Mouse (Mus musculus) forebrain, embryonic 13.5 days (tissue): ENCODE results near the gene Rfx3. TPM values are rescaled to one million over a fixed set of nuclear protein-coding genes. Genes with fewer than 3 reads are reported as not detected.

Experiments used
- ATAC-seq: fragments of 200-750 bp; cut with Nextera tagmentation; 2 replicates; pipeline ENCODE4 v1.8.0; 2017
- H3K27ac ChIP-seq: fragments of 300-500 bp; sonication (generic); 2 replicates; pipeline ENCODE4 v1.5.1; 2015; ENCODE audit warnings: inconsistent platforms, mild to moderate bottlenecking, moderate library complexity
- H3K27me3 ChIP-seq: fragments of 300-500 bp; sonication (generic); 2 replicates; pipeline ENCODE4 v1.6.1; 2015; ENCODE audit warnings: mild to moderate bottlenecking, inconsistent platforms
- H3K36me3 ChIP-seq: fragments of 300-500 bp; sonication (generic); 2 replicates; pipeline ENCODE4 v1.6.1; 2015; ENCODE audit warnings: mild to moderate bottlenecking, inconsistent platforms; ENCODE audit not compliant: poor library complexity, severe bottlenecking
- H3K4me1 ChIP-seq: fragments of 300-500 bp; sonication (generic); 2 replicates; pipeline ENCODE4 v1.6.1; 2015; ENCODE audit warnings: inconsistent platforms
- H3K4me2 ChIP-seq: fragments of 300-500 bp; sonication (generic); 2 replicates; pipeline ENCODE4 v1.6.1; 2015; ENCODE audit warnings: inconsistent platforms, mild to moderate bottlenecking, moderate library complexity
- H3K4me3 ChIP-seq: fragments of 300-500 bp; sonication (generic); 2 replicates; pipeline ENCODE4 v1.5.1; 2015; ENCODE audit warnings: mild to moderate bottlenecking, inconsistent platforms
- H3K9ac ChIP-seq: fragments of 300-500 bp; sonication (generic); 2 replicates; pipeline ENCODE4 v1.6.1; 2015; ENCODE audit warnings: mild to moderate bottlenecking, inconsistent platforms
- H3K9me3 ChIP-seq: fragments of 300-500 bp; sonication (generic); replicated peaks from 2 replicates; pipeline ENCODE4 v1.6.1; 2016; ENCODE audit warnings: inconsistent platforms
- WGBS: fragments of 180-500 bp; shearing (Covaris S2); methylation state at CpG from one replicate; pipeline ENCODE4 v1.1.7; 2015; 5-methylcytosine and 5-hydroxymethylcytosine counted together
- polyA plus RNA-seq: library from polyadenylated mRNA; unstranded; fragments of >200 nt; fragmentation: Nextera tagmentation; extraction: Ambion mirVana; gene quantifications from 2 replicates; pipeline ENCODE4 v1.2.1, GENCODE M21; 2015

Rfx3 gene
- polyA plus RNA-seq, 1 experiment from 2014 or later, result 33.1 TPM

- 8% methylated on average over 4 of the region's 4 CpGs for WGBS
- Histone ChIP-seq H3K36me3 (peaks cover 4% of the 10 kb centered on the region; the same call in 1 of the 2 replicates), H3K27ac (peak overlapping the region; percentile 71), H3K27me3 (peaks cover 6% of the 10 kb centered on the region; the same call in 1 of the 2 replicates), H3K9ac (no peak overlapping the region), H3K9me3 (no peaks in the 10 kb centered on the region), H3K4me2 (peak overlapping the region; percentile 3), H3K4me3 (no peak overlapping the region), H3K4me1 (peaks cover 13% of the 10 kb centered on the region)
- ATAC-seq, result peak; percentile 85
These were observed 106.8 kb downstream of the Rfx3 start for GRCm38 (mm10) chr19:27904209-27904608.

GRCm38 (mm10) chr19:27902601-27903000, 108.4 kb downstream of the Rfx3 start:
- no peak overlapping the region for H3K4me3 ChIP-seq
- H3K27ac ChIP-seq, result no peak overlapping the region
- ATAC-seq, result no peak
- H3K9me3 ChIP-seq, result no peaks in the 10 kb centered on the region
- H3K36me3 ChIP-seq, result peaks cover 4% of the 10 kb centered on the region; the same call in 1 of the 2 replicates
- no peak overlapping the region for H3K9ac ChIP-seq
- H3K4me2 ChIP-seq, result no peak overlapping the region
- peaks cover 6% of the 10 kb centered on the region; the same call in 1 of the 2 replicates for H3K27me3 ChIP-seq
- H3K4me1 ChIP-seq, result peaks cover 13% of the 10 kb centered on the region
- WGBS, result 90% methylated on average over 9 of the region's 9 CpGs

- Histone ChIP-seq H3K27ac (no peak overlapping the region), H3K36me3 (peaks cover 4% of the 10 kb centered on the region; the same call in 1 of the 2 replicates), H3K4me2 (no peak overlapping the region), H3K9ac (no peak overlapping the region), H3K27me3 (peaks cover 6% of the 10 kb centered on the region; the same call in 1 of the 2 replicates), H3K9me3 (no peaks in the 10 kb centered on the region), H3K4me1 (peaks cover 13% of the 10 kb centered on the region), H3K4me3 (no peak overlapping the region)
- 92% methylated on average over 6 of the region's 6 CpGs for WGBS
- no peak for ATAC-seq
These were observed 109.3 kb downstream of the Rfx3 start for GRCm38 (mm10) chr19:27901693-27902092.

- no peaks in the 10 kb centered on the region; the same call in 1 of the 2 replicates for H3K36me3 ChIP-seq
- H3K9ac ChIP-seq, result no peak overlapping the region
- H3K9me3 ChIP-seq, result no peaks in the 10 kb centered on the region
- no peak overlapping the region for H3K4me3 ChIP-seq
- H3K27ac ChIP-seq, result no peak overlapping the region
- H3K27me3 ChIP-seq, result no peaks in the 10 kb centered on the region
- no peak overlapping the region for H3K4me2 ChIP-seq
- no peaks in the 10 kb centered on the region for H3K4me1 ChIP-seq
- 72% methylated on average over 3 of the region's 3 CpGs for WGBS
- ATAC-seq, result no peak
These were observed 126.4 kb downstream of the Rfx3 start for GRCm38 (mm10) chr19:27884520-27884919.

- Histone ChIP-seq H3K27me3 (no peaks in the 10 kb centered on the region), H3K9me3 (no peaks in the 10 kb centered on the region), H3K27ac (no peak overlapping the region), H3K36me3 (no peaks in the 10 kb centered on the region), H3K4me2 (no peak overlapping the region), H3K4me3 (no peak overlapping the region), H3K4me1 (peaks cover 2% of the 10 kb centered on the region; the same call in 1 of the 2 replicates), H3K9ac (no peak overlapping the region)
- ATAC-seq, result no peak
- 82% methylated on average over 2 of the region's 2 CpGs for WGBS
These were observed 133.5 kb downstream of the Rfx3 start for GRCm38 (mm10) chr19:27877429-27877828.

GRCm38 (mm10) chr19:27870794-27871193, 140.2 kb downstream of the Rfx3 start:
- WGBS, result 88% methylated on average over 3 of the region's 3 CpGs
- no peak overlapping the region for H3K27ac ChIP-seq
- no peaks in the 10 kb centered on the region for H3K4me1 ChIP-seq
- no peak for ATAC-seq
- no peak overlapping the region for H3K4me3 ChIP-seq
- H3K27me3 ChIP-seq, result no peaks in the 10 kb centered on the region
- no peak overlapping the region for H3K9ac ChIP-seq
- no peaks in the 10 kb centered on the region for H3K9me3 ChIP-seq
- no peak overlapping the region for H3K4me2 ChIP-seq
- H3K36me3 ChIP-seq, result no peaks in the 10 kb centered on the region

- Histone ChIP-seq H3K4me3 (no peak overlapping the region), H3K4me2 (no peak overlapping the region), H3K9me3 (no peaks in the 10 kb centered on the region), H3K36me3 (no peaks in the 10 kb centered on the region), H3K4me1 (0 out of 2 replicates have a peak, but pooled peaks cover 3% of the 10 kb centered on the region), H3K27me3 (no peaks in the 10 kb centered on the region), H3K27ac (no peak overlapping the region), H3K9ac (no peak overlapping the region)
- ATAC-seq, result no peak
These were observed 151.3 kb downstream of the Rfx3 start for GRCm38 (mm10) chr19:27859641-27860040.

- no peak overlapping the region for H3K27ac ChIP-seq
- ATAC-seq, result no peak
- no peak overlapping the region for H3K4me3 ChIP-seq
- no peaks in the 10 kb centered on the region for H3K27me3 ChIP-seq
- no peak overlapping the region for H3K9ac ChIP-seq
- 0 out of 2 replicates have a peak, but pooled peaks cover 3% of the 10 kb centered on the region for H3K36me3 ChIP-seq
- no peaks in the 10 kb centered on the region for H3K9me3 ChIP-seq
- H3K4me2 ChIP-seq, result no peak overlapping the region
- no peaks in the 10 kb centered on the region for H3K4me1 ChIP-seq
- 91% methylated on average over 1 of the region's 1 CpGs for WGBS
These were observed 162.0 kb downstream of the Rfx3 start for GRCm38 (mm10) chr19:27848946-27849345.

GRCm38 (mm10) chr19:27847055-27847454, 163.9 kb downstream of the Rfx3 start:
- H3K27ac ChIP-seq, result no peak overlapping the region
- H3K27me3 ChIP-seq, result no peaks in the 10 kb centered on the region
- H3K9me3 ChIP-seq, result no peaks in the 10 kb centered on the region
- H3K36me3 ChIP-seq, result 0 out of 2 replicates have a peak, but pooled peaks cover 3% of the 10 kb centered on the region
- no peaks in the 10 kb centered on the region for H3K4me1 ChIP-seq
- WGBS, result 88% methylated on average over 4 of the region's 4 CpGs
- no peak overlapping the region for H3K4me2 ChIP-seq
- no peak overlapping the region for H3K4me3 ChIP-seq
- ATAC-seq, result no peak
- no peak overlapping the region for H3K9ac ChIP-seq

- Histone ChIP-seq H3K27me3 (no peaks in the 10 kb centered on the region), H3K9ac (no peak overlapping the region), H3K36me3 (no peaks in the 10 kb centered on the region), H3K4me3 (no peak overlapping the region), H3K9me3 (no peaks in the 10 kb centered on the region), H3K4me2 (no peak overlapping the region), H3K27ac (no peak overlapping the region), H3K4me1 (no peaks in the 10 kb centered on the region)
- WGBS, result 73% methylated on average over 3 of the region's 3 CpGs
- no peak for ATAC-seq
These were observed 172.3 kb downstream of the Rfx3 start for GRCm38 (mm10) chr19:27838635-27839034.

- no peaks in the 10 kb centered on the region for H3K27me3 ChIP-seq
- H3K4me1 ChIP-seq, result peaks cover 3% of the 10 kb centered on the region; the same call in 1 of the 2 replicates
- WGBS, result 86% methylated on average over 4 of the region's 4 CpGs
- no peaks in the 10 kb centered on the region for H3K36me3 ChIP-seq
- no peak overlapping the region for H3K4me2 ChIP-seq
- no peak overlapping the region for H3K9ac ChIP-seq
- no peak overlapping the region for H3K4me3 ChIP-seq
- H3K9me3 ChIP-seq, result no peaks in the 10 kb centered on the region
- H3K27ac ChIP-seq, result no peak overlapping the region
- no peak for ATAC-seq
These were observed 172.9 kb downstream of the Rfx3 start for GRCm38 (mm10) chr19:27838041-27838440.

- peaks cover 3% of the 10 kb centered on the region; the same call in 1 of the 2 replicates for H3K4me1 ChIP-seq
- H3K27me3 ChIP-seq, result no peaks in the 10 kb centered on the region
- no peak overlapping the region for H3K4me3 ChIP-seq
- no peak overlapping the region for H3K27ac ChIP-seq
- H3K9ac ChIP-seq, result no peak overlapping the region
- H3K36me3 ChIP-seq, result peaks cover 6% of the 10 kb centered on the region; the same call in 1 of the 2 replicates
- 89% methylated on average over 1 of the region's 1 CpGs for WGBS
- ATAC-seq, result no peak
- no peaks in the 10 kb centered on the region for H3K9me3 ChIP-seq
- no peak overlapping the region for H3K4me2 ChIP-seq
These were observed 178.5 kb downstream of the Rfx3 start for GRCm38 (mm10) chr19:27832448-27832847.

- Histone ChIP-seq H3K27ac (no peak overlapping the region), H3K9ac (no peak overlapping the region), H3K4me2 (no peak overlapping the region), H3K4me1 (peaks cover 1% of the 10 kb centered on the region; the same call in 1 of the 2 replicates), H3K36me3 (peaks cover 22% of the 10 kb centered on the region), H3K9me3 (no peaks in the 10 kb centered on the region), H3K27me3 (no peaks in the 10 kb centered on the region), H3K4me3 (no peak overlapping the region)
- ATAC-seq, result no peak
- 69% methylated on average over 1 of the region's 1 CpGs for WGBS
These were observed 182.7 kb downstream of the Rfx3 start for GRCm38 (mm10) chr19:27828316-27828715.
